Mouse (Mus musculus): ENCODE data around the gene Cnppd1.

DNA sequence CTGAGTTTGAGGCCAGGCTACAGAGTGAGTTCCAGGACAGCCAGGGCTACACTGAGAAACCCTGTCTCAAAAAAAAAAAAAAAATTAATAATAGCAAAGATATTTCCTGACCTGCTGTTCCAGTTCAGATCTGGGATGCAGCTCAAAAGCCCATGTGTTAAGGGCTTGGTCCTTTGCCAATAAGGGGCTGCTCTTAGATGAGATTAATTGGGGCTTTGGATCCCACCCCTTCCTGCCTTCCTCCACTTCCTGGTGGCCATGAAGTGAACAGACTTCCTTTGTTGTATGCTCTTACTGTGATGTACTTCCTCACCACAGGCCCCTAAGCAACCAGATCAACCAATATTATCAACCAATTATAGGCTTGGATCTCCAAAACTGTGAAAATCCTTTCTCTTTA is 44.6 kb upstream of the Cnppd1 start:
- TF ChIP-seq CTCF (IDR thresholded peaks at IDR 0.05), result no peak
- TF ChIP-seq EP300 (IDR thresholded peaks at IDR 0.05), result no peak

Data from lung, postnatal 0 days (tissue).